Mouse (Mus musculus): ENCODE data around the gene Mgp.

DNA sequence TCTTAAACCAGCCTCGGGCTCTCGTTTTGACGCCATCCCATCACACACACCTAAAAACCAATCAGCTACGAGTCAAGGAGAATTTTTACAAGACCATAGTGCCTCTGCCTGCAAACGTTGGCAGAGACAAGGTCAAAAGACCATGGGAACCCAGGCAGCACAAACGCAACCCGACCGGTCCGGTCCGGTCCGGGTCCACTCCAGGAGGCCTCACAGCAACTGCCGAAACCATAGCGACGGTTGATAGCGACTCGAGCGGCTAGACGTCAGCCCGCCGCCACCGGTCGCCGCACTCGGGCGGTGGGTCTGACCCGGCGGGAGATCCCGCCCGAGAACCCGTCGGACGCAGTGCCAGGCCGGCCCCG lies 48.1 kb downstream of the Mgp start, which contains the start of gene BC049715:
- TF ChIP-seq GATA1 (IDR thresholded peaks at IDR 0.05; ENCODE audit: borderline replicate concordance, low read length) (no peak), FLI1 (IDR thresholded peaks at IDR 0.05; ENCODE audit: low read length) (no peak)
